8 mouse cellular contexts compared by ENCODE assay signal in the genomic region with DNA sequence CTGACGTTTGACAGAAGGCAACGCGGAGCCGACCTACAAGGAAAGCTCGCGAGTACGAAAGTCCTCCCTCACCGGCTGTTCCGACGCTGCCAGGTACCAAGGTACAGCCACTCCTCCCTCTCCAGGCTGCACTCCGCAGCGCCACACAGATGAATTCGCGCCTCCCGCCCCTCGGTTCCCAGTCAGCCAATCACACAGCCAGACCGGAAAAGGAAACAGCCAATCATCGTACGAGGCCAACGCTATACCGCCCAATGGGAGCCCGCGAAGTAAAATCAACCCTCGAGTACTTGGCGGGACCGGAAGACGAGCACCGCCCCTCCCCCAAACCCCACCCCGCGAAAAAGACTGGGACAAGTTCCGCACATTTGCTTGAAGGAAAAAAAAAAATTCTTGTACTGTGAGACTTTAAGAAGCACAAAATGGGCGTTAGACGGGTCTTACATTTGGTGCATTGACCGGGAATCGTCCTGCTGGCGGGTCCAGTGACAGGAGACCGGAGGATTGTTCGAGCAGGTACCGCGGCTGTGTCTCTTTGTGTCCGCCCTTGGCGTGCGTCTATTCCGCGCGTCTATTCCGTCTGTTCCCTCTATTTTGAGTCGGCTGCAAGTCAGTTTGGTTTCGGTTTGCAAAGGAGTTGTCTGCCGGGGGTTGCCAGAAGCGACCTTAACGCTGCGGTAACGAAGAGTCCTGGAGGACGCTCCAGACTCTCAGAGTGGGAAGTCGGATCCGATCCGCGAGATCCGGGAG. TPM values are rescaled to one million over a fixed set of nuclear protein-coding genes. Genes with fewer than 3 reads are reported as not detected.
DNase-seq lines count a peak whose midpoint lies in the region; ATAC-seq lines count a peak whose summit lies in the region.

Gene Brip1, minus strand, starts transcription at position 157 of the 750 bp plus-strand sequence.

- DNase-seq in adipocyte (ENCODE audit: low spot score), result peak; percentile 98
- peak; percentile 98 for DNase-seq in embryo, embryonic 10 days (ENCODE audit: low spot score)
- peak; percentile 86 for DNase-seq in gastrocnemius, postnatal 10 days
- peak; percentile 99 for DNase-seq in induced T-regulatory cell, adult 2 months (ENCODE audit: low read depth)
- DNase-seq in left cerebral cortex, adult 9 months (ENCODE audit: low spot score in 2 of 2), result peak; percentile 69 to 91
- DNase-seq in right cerebral cortex, postnatal 14 days, result peak; percentile 87
- DNase-seq in urinary bladder, postnatal 36 days (ENCODE audit: low spot score in 2 of 2), result peak; percentile 85 to 91

- ATAC-seq in megakaryocyte progenitor cell, adult 5-6 weeks (replicated peaks; ENCODE audit: poor library complexity), result peak; percentile 98

RNA-seq across cellular contexts. Expression of gene Brip1, which starts in this region (rescaled TPM):
- total RNA-seq in gastrocnemius, postnatal 10 days (2021), result 1 to 10 TPM; 1.7 to 2.5 TPM
- total RNA-seq in megakaryocyte progenitor cell, adult 5-6 weeks (2015), result 23.4 and 25.7 TPM in 2 replicates
- total RNA-seq in megakaryocyte progenitor cell, adult 5-6 weeks (2017), result 26.2 and 27.1 TPM in 2 replicates

Comparison
In these comparisons a context has a peak if more than half of its experiments do, and no peak if none do; other contexts are left out.
1. Peak in every context shown above with its lines: DNase-seq and ATAC-seq.
2. RNA of gene Brip1 (total RNA-seq): 23.4 to 27.1 TPM in megakaryocyte progenitor cell, adult 5-6 weeks; 1.7 to 2.5 TPM in gastrocnemius, postnatal 10 days; every median in the first group is over 4 times any median in the second.